32 mouse cellular contexts compared by ENCODE assay signal in the genomic region with DNA sequence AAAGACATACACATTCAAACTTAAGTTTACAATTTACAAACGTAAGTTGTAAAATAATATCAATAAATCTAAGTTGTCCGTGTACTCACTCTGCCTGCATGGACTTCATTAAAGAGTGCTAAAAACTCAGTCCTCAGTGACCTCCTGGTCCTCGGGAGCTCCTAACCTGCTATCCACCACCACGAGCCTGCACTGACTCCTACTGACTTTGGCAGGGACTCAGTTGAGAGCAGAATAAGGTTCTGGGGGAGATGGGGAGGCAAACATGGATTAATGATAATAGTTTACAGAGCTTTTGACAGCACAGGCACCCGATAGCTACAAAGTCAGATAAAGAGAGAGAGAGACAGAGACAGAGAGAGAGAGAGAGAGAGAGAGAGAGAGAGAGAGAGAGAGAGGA.
"Had no signal": no experiment of that assay in that cellular context is flagged by ENCODE, and none has a peak within 500 bp of the region (broad histone marks: within the 10 kb centered on the region; RNA-seq: fewer than 3 reads in every experiment).

No protein-coding gene starts in this region.

- H3K27me3 ChIP-seq: limb, embryonic 12.5 days; limb, embryonic 13.5 days; limb, embryonic 15.5 days; liver, embryonic 12.5 days; liver, embryonic 13.5 days; liver, embryonic 15.5 days; lung, embryonic 15.5 days; megakaryocyte, embryonic 14.5 days; midbrain, embryonic 12.5 days; midbrain, embryonic 13.5 days; midbrain, embryonic 15.5 days; neural tube, embryonic 12.5 days had no signal

- H3K4me2 ChIP-seq: limb, embryonic 12.5 days; limb, embryonic 13.5 days; limb, embryonic 15.5 days; liver, embryonic 11.5 days; liver, embryonic 12.5 days; liver, embryonic 13.5 days; liver, embryonic 15.5 days; lung, embryonic 14.5 days; lung, embryonic 15.5 days; midbrain, embryonic 11.5 days; midbrain, embryonic 12.5 days; midbrain, embryonic 13.5 days; midbrain, embryonic 15.5 days; neural tube, embryonic 12.5 days had no signal

- H3K9ac ChIP-seq: limb, embryonic 12.5 days; limb, embryonic 13.5 days; limb, embryonic 15.5 days; liver, embryonic 12.5 days; liver, embryonic 13.5 days; liver, embryonic 14.5 days; liver, embryonic 15.5 days; liver, postnatal 0 days; lung, embryonic 14.5 days; lung, embryonic 15.5 days; midbrain, embryonic 12.5 days; midbrain, embryonic 13.5 days; midbrain, embryonic 15.5 days; neural tube, embryonic 12.5 days had no signal

- ATAC-seq: liver, embryonic 12.5 days; liver, postnatal 0 days; lung, postnatal 0 days; midbrain, embryonic 13.5 days; midbrain, embryonic 15.5 days; midbrain, embryonic 16.5 days had no signal

- DNase-seq: left cerebral cortex, postnatal 4 days; liver; liver, embryonic 13.5 days; liver, postnatal 0 days; lung, adult 18-20 months; lung, adult 2 months; lung, embryonic 14.5 days; lung, postnatal 10 days; lung, postnatal 14 days; lung, postnatal 36 days; lung, postnatal 4 days; midbrain, embryonic 14.5 days had no signal

- H3K4me3 ChIP-seq: limb, embryonic 10.5 days; limb, embryonic 12.5 days; limb, embryonic 13.5 days; limb, embryonic 15.5 days; liver, embryonic 12.5 days; liver, embryonic 13.5 days; liver, embryonic 15.5 days; lung, embryonic 15.5 days; megakaryocyte, embryonic 14.5 days; midbrain, embryonic 10.5 days; midbrain, embryonic 12.5 days; midbrain, embryonic 13.5 days; midbrain, embryonic 15.5 days; myocyte; neural tube, embryonic 12.5 days had no signal

- H3K4me1 ChIP-seq: limb, embryonic 10.5 days; limb, embryonic 12.5 days; limb, embryonic 13.5 days; limb, embryonic 15.5 days; liver, embryonic 12.5 days; liver, embryonic 13.5 days; liver, embryonic 15.5 days; lung, embryonic 15.5 days; megakaryocyte, embryonic 14.5 days; midbrain, embryonic 10.5 days; midbrain, embryonic 12.5 days; midbrain, embryonic 13.5 days; midbrain, embryonic 15.5 days; neural tube, embryonic 12.5 days had no signal

- H3K27ac ChIP-seq: limb, embryonic 10.5 days; limb, embryonic 12.5 days; limb, embryonic 13.5 days; limb, embryonic 15.5 days; liver, embryonic 12.5 days; liver, embryonic 13.5 days; liver, embryonic 14.5 days; liver, embryonic 15.5 days; lung, embryonic 15.5 days; macrophage; midbrain, embryonic 10.5 days; midbrain, embryonic 12.5 days; midbrain, embryonic 13.5 days; midbrain, embryonic 15.5 days; neural tube, embryonic 12.5 days had no signal

- H3K9me3 ChIP-seq: limb, embryonic 10.5 days; limb, embryonic 12.5 days; limb, embryonic 13.5 days; limb, embryonic 15.5 days; liver, embryonic 12.5 days; liver, embryonic 13.5 days; liver, embryonic 15.5 days; lung, embryonic 15.5 days; megakaryocyte, embryonic 14.5 days; midbrain, embryonic 10.5 days; midbrain, embryonic 12.5 days; midbrain, embryonic 13.5 days; midbrain, embryonic 15.5 days; neural tube, embryonic 12.5 days had no signal

- H3K36me3 ChIP-seq: limb, embryonic 10.5 days; limb, embryonic 12.5 days; limb, embryonic 13.5 days; limb, embryonic 15.5 days; liver, embryonic 12.5 days; liver, embryonic 13.5 days; liver, embryonic 15.5 days; lung, embryonic 15.5 days; midbrain, embryonic 15.5 days had no signal
